Mouse (Mus musculus) lung, adult 10 weeks (tissue): Measurements from ENCODE around the gene Fezf1. TPM values are rescaled to one million over a fixed set of nuclear protein-coding genes. Genes with fewer than 3 reads are reported as not detected.

Experiments used
- polyA plus RNA-seq: library from polyadenylated mRNA; stranded (reverse); fragments of 350-450 nt; fragmentation: Illumina TruSeq; extraction: RNeasy Lipid Tissue Mini Kit (QIAGEN cat#74804); gene quantifications from one replicate; pipeline ENCODE4 v1.2.3, GENCODE M21; 2014; ENCODE audit warnings: low read depth, low replicate concordance; ENCODE audit not compliant: insufficient read depth

Fezf1 gene
- not detected for polyA plus RNA-seq

GRCm38 (mm10) chr6:23248313-23249052, at the start of gene Fezf1:
Fezf1 (minus strand) TSS chr6:23248362.

Other genes starting within 250 kb of the Fezf1 start
- 2.8 TPM for gene Aass, start 115.4 kb downstream of the Fezf1 start, polyA plus RNA-seq